Mouse (Mus musculus) limb, embryonic 15.5 days (tissue): ENCODE measurements around the gene Gck. TPM values are rescaled to one million over a fixed set of nuclear protein-coding genes. Genes with fewer than 3 reads are reported as not detected.

Experiments used
- ATAC-seq: fragments of 200-750 bp; cut with Nextera tagmentation; 2 replicates; pipeline ENCODE4 v1.8.0; 2017; ENCODE audit warnings: low read depth, moderate TSS enrichment; ENCODE audit not compliant: insufficient number of reproducible peaks, low FRiP score, low TSS enrichment
- H3K27ac ChIP-seq: fragments of 300-500 bp; sonication (generic); 2 replicates; pipeline ENCODE4 v1.5.1; 2015; ENCODE audit warnings: moderate library complexity, mild to moderate bottlenecking, inconsistent platforms
- H3K27me3 ChIP-seq: fragments of 300-500 bp; sonication (generic); 2 replicates; pipeline ENCODE4 v1.6.1; 2015; ENCODE audit warnings: inconsistent platforms
- H3K36me3 ChIP-seq: fragments of 300-500 bp; sonication (generic); 2 replicates; pipeline ENCODE4 v1.6.1; 2015; ENCODE audit warnings: inconsistent platforms
- H3K4me1 ChIP-seq: fragments of 300-500 bp; sonication (generic); 2 replicates; pipeline ENCODE4 v1.6.1; 2015; ENCODE audit warnings: inconsistent platforms
- H3K4me2 ChIP-seq: fragments of 300-500 bp; sonication (generic); 2 replicates; pipeline ENCODE4 v1.6.1; 2015; ENCODE audit warnings: mild to moderate bottlenecking, inconsistent platforms
- H3K4me3 ChIP-seq: fragments of 300-500 bp; sonication (generic); 2 replicates; pipeline ENCODE4 v1.5.1; 2015; ENCODE audit warnings: mild to moderate bottlenecking, inconsistent platforms
- H3K9ac ChIP-seq: fragments of 300-500 bp; sonication (generic); 2 replicates; pipeline ENCODE4 v1.6.1; 2015; ENCODE audit warnings: inconsistent platforms
- H3K9me3 ChIP-seq: fragments of 300-500 bp; sonication (generic); 2 replicates; pipeline ENCODE4 v1.6.1; 2016; ENCODE audit warnings: inconsistent platforms
- WGBS: fragments of 180-500 bp; shearing (Covaris S2); methylation state at CpG from one replicate; pipeline ENCODE4 v1.1.7; 2015; 5-methylcytosine and 5-hydroxymethylcytosine counted together
- polyA plus RNA-seq: library from polyadenylated mRNA; unstranded; fragments of >200 nt; fragmentation: Nextera tagmentation; extraction: Ambion mirVana; gene quantifications from 2 replicates; pipeline ENCODE4 v1.2.1, GENCODE M21; 2015

The Gck gene
- polyA plus RNA-seq, 1 experiment from 2014 or later, result 1.3 TPM

GRCm38 (mm10) chr11:5920323-5920960, 29.4 kb downstream of the Gck start:
- H3K4me3 ChIP-seq, result no peak overlapping the region
- no peak overlapping the region for H3K9ac ChIP-seq
- no peak for ATAC-seq
- H3K4me2 ChIP-seq, result no peak overlapping the region
- no peak overlapping the region for H3K27ac ChIP-seq
- H3K27me3 ChIP-seq, result no peaks in the 10 kb centered on the region
- H3K36me3 ChIP-seq, result no peaks in the 10 kb centered on the region
- H3K4me1 ChIP-seq, result peaks cover 2% of the 10 kb centered on the region; the same call in 1 of the 2 replicates
- WGBS, result 30% methylated on average over 16 of the region's 17 CpGs
- H3K9me3 ChIP-seq, result no peaks in the 10 kb centered on the region

- no peak for ATAC-seq
- WGBS, result 92% methylated on average over 4 of the region's 4 CpGs
- H3K27me3 ChIP-seq, result no peaks in the 10 kb centered on the region
These were observed 30.3 kb downstream of the Gck start for GRCm38 (mm10) chr11:5919606-5920005.

GRCm38 (mm10) chr11:5918111-5918510, 31.8 kb downstream of the Gck start:
- 51% methylated on average over 2 of the region's 2 CpGs for WGBS
- Histone ChIP-seq H3K4me2 (no peak overlapping the region), H3K9me3 (no peaks in the 10 kb centered on the region), H3K27me3 (no peaks in the 10 kb centered on the region), H3K36me3 (no peaks in the 10 kb centered on the region), H3K27ac (no peak overlapping the region), H3K4me3 (no peak overlapping the region), H3K9ac (no peak overlapping the region), H3K4me1 (peaks cover 5% of the 10 kb centered on the region)
- ATAC-seq, result no peak

More at GRCm38 (mm10) chr11:5919606-5920005, 30.3 kb downstream of the Gck start:
- Histone ChIP-seq H3K9me3 (no peaks in the 10 kb centered on the region), H3K4me1 (peaks cover 2% of the 10 kb centered on the region; the same call in 1 of the 2 replicates), H3K36me3 (no peaks in the 10 kb centered on the region), H3K9ac (no peak overlapping the region), H3K4me3 (no peak overlapping the region), H3K4me2 (no peak overlapping the region), H3K27ac (no peak overlapping the region)

- Histone ChIP-seq H3K9me3 (no peaks in the 10 kb centered on the region), H3K4me2 (no peak overlapping the region), H3K9ac (no peak overlapping the region), H3K4me3 (no peak overlapping the region), H3K36me3 (no peaks in the 10 kb centered on the region), H3K27me3 (no peaks in the 10 kb centered on the region), H3K4me1 (peaks cover 13% of the 10 kb centered on the region), H3K27ac (no peak overlapping the region)
- 70% methylated on average over 8 of the region's 8 CpGs for WGBS
- ATAC-seq, result no peak
These were observed 33.7 kb downstream of the Gck start for GRCm38 (mm10) chr11:5916178-5916548.

- Histone ChIP-seq H3K4me3 (no peak overlapping the region), H3K27ac (no peak overlapping the region), H3K36me3 (no peaks in the 10 kb centered on the region), H3K27me3 (no peaks in the 10 kb centered on the region), H3K9ac (no peak overlapping the region), H3K4me1 (peaks cover 13% of the 10 kb centered on the region), H3K4me2 (no peak overlapping the region), H3K9me3 (no peaks in the 10 kb centered on the region)
- WGBS, result 69% methylated on average over 5 of the region's 5 CpGs
- no peak for ATAC-seq
These were observed 34.3 kb downstream of the Gck start for GRCm38 (mm10) chr11:5915429-5916177.

- H3K9me3 ChIP-seq, result no peaks in the 10 kb centered on the region
- ATAC-seq, result no peak
- H3K9ac ChIP-seq, result no peak overlapping the region
- H3K36me3 ChIP-seq, result no peaks in the 10 kb centered on the region
- no peaks in the 10 kb centered on the region for H3K27me3 ChIP-seq
- WGBS, result 66% methylated on average over 5 of the region's 5 CpGs
- no peak overlapping the region for H3K27ac ChIP-seq
- H3K4me1 ChIP-seq, result peaks cover 11% of the 10 kb centered on the region; the same call in 1 of the 2 replicates
- no peak overlapping the region for H3K4me3 ChIP-seq
- H3K4me2 ChIP-seq, result no peak overlapping the region
These were observed 34.9 kb downstream of the Gck start for GRCm38 (mm10) chr11:5914940-5915339.

GRCm38 (mm10) chr11:5913936-5914335, 35.9 kb downstream of the Gck start:
- no peaks in the 10 kb centered on the region for H3K9me3 ChIP-seq
- H3K4me2 ChIP-seq, result no peak overlapping the region
- H3K4me1 ChIP-seq, result peaks cover 11% of the 10 kb centered on the region; the same call in 1 of the 2 replicates
- no peaks in the 10 kb centered on the region for H3K36me3 ChIP-seq
- WGBS, result 75% methylated on average over 4 of the region's 4 CpGs
- H3K9ac ChIP-seq, result no peak overlapping the region
- H3K27ac ChIP-seq, result no peak overlapping the region
- no peak overlapping the region for H3K4me3 ChIP-seq
- no peaks in the 10 kb centered on the region for H3K27me3 ChIP-seq
- no peak for ATAC-seq

GRCm38 (mm10) chr11:5913256-5913655, 36.6 kb downstream of the Gck start:
- H3K9me3 ChIP-seq, result no peaks in the 10 kb centered on the region
- WGBS, result 57% methylated on average over 8 of the region's 8 CpGs
- H3K27ac ChIP-seq, result no peak overlapping the region
- no peak overlapping the region for H3K4me3 ChIP-seq
- no peaks in the 10 kb centered on the region for H3K36me3 ChIP-seq
- no peak overlapping the region for H3K4me2 ChIP-seq
- ATAC-seq, result no peak
- no peak overlapping the region for H3K9ac ChIP-seq
- no peaks in the 10 kb centered on the region for H3K27me3 ChIP-seq
- H3K4me1 ChIP-seq, result peaks cover 11% of the 10 kb centered on the region; the same call in 1 of the 2 replicates

GRCm38 (mm10) chr11:5912635-5913034, 37.2 kb downstream of the Gck start:
- ATAC-seq, result no peak
- H3K4me2 ChIP-seq, result no peak overlapping the region
- peaks cover 11% of the 10 kb centered on the region; the same call in 1 of the 2 replicates for H3K4me1 ChIP-seq
- no peaks in the 10 kb centered on the region for H3K9me3 ChIP-seq
- no peak overlapping the region for H3K27ac ChIP-seq
- 27% methylated on average over 5 of the region's 5 CpGs for WGBS
- no peaks in the 10 kb centered on the region for H3K27me3 ChIP-seq
- no peak overlapping the region for H3K4me3 ChIP-seq
- no peaks in the 10 kb centered on the region for H3K36me3 ChIP-seq
- no peak overlapping the region for H3K9ac ChIP-seq

GRCm38 (mm10) chr11:5908642-5909041, 41.2 kb downstream of the Gck start:
- Histone ChIP-seq H3K27ac (no peak overlapping the region), H3K36me3 (no peaks in the 10 kb centered on the region), H3K4me2 (no peak overlapping the region), H3K4me3 (no peak overlapping the region), H3K27me3 (no peaks in the 10 kb centered on the region), H3K9me3 (no peaks in the 10 kb centered on the region), H3K4me1 (peaks cover 14% of the 10 kb centered on the region; the same call in 1 of the 2 replicates), H3K9ac (no peak overlapping the region)
- no peak for ATAC-seq
- WGBS, result 72% methylated on average over 4 of the region's 4 CpGs

- no peak for ATAC-seq
- Histone ChIP-seq H3K4me3 (no peak overlapping the region), H3K4me2 (no peak overlapping the region), H3K27ac (no peak overlapping the region), H3K36me3 (no peaks in the 10 kb centered on the region), H3K9me3 (no peaks in the 10 kb centered on the region), H3K4me1 (peaks cover 8% of the 10 kb centered on the region), H3K27me3 (no peaks in the 10 kb centered on the region), H3K9ac (no peak overlapping the region)
- WGBS, result 54% methylated on average over 5 of the region's 5 CpGs
These were observed 42.8 kb downstream of the Gck start for GRCm38 (mm10) chr11:5907096-5907495.

GRCm38 (mm10) chr11:5905778-5906518, 43.9 kb downstream of the Gck start:
- Histone ChIP-seq H3K4me1 (peaks cover 19% of the 10 kb centered on the region), H3K36me3 (no peaks in the 10 kb centered on the region), H3K4me3 (no peak overlapping the region), H3K9ac (no peak overlapping the region), H3K27ac (no peak overlapping the region), H3K4me2 (no peak overlapping the region), H3K9me3 (no peaks in the 10 kb centered on the region), H3K27me3 (no peaks in the 10 kb centered on the region; the same call in 1 of the 2 replicates)
- 76% methylated on average over 10 of the region's 10 CpGs for WGBS
- no peak for ATAC-seq
